Mouse (Mus musculus): ENCODE data around the gene Nr2c1. TPM values are rescaled to one million over a fixed set of nuclear protein-coding genes. Genes with fewer than 3 reads are reported as not detected.

Gene Nr2c1
- polyA plus RNA-seq, 1 experiment from 2014 or later, result 7.0 TPM

GRCm38 (mm10) chr10:94230172-94230981, 82.6 kb downstream of the Nr2c1 start:
- Histone ChIP-seq H3K27me3 (ENCODE audit: control insufficient read depth, insufficient read depth, low read length) (no peaks in the 10 kb centered on the region), H3K27ac (peak overlapping the region; percentile 68), H3K4me2 (replicated peaks) (peak overlapping the region; percentile 30), H3K9me3 (ENCODE audit: control insufficient read depth, low read length) (no peaks in the 10 kb centered on the region), H3K9ac (no peak overlapping the region), H3K4me3 (replicated peaks; ENCODE audit: low read length) (no peak overlapping the region), H3K4me1 (replicated peaks; ENCODE audit: control insufficient read depth, insufficient read depth, low read length) (peaks cover 16% of the 10 kb centered on the region), H3K36me3 (replicated peaks; ENCODE audit: control insufficient read depth, insufficient read depth) (no peaks in the 10 kb centered on the region)
- 11% methylated on average over 19 of the region's 19 CpGs for WGBS
- DNase-seq (ENCODE audit: low spot score) (peak; percentile 80), ATAC-seq (ENCODE audit: low FRiP score) (peak; percentile 89)

DNA sequence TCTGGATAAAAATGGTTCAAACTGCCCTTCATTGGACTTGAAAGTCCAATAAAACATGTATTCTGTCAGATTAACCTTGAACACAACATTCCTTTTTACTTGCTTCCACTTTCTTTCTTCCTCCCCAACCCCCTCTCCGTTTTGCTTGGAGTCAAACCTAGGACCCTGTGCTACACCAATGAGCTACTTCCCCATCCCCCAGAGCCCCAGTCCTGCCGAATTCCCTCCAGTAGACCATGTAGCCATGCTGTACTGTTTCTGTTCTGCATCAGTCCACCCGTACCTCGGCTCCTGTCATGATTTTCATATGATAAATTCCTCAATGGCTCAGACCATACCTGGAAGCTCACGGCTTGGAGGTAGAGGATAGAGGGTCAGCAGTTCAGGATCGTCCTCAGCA, 83.2 kb downstream of the Nr2c1 start:
- H3K4me1 ChIP-seq (replicated peaks; ENCODE audit: control insufficient read depth, insufficient read depth, low read length), result peaks cover 16% of the 10 kb centered on the region

DNA sequence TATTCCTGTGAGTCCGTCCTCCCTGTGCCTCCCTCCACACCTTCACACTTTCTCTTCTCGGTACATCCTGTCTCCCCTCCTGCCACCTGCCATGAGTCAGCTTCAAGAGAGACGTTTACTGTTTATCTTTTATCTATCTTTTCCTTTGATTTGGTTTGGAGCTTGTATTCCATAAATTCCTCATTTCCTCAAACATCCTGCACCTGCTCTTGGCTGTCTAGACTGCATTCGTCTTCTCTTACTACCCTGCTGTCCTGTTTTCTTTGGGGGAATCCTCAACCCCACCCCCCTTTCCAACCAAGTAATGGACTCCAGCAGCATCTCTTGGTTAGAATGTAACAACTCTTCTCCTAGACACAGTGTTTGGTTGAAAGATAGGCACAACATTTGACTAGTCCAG, 87.4 kb downstream of the Nr2c1 start:
- H3K36me3 ChIP-seq (replicated peaks; ENCODE audit: control insufficient read depth, insufficient read depth), result no peaks in the 10 kb centered on the region
- no peak overlapping the region for H3K4me2 ChIP-seq (replicated peaks)
- H3K9ac ChIP-seq, result no peak overlapping the region
- peak overlapping the region; percentile 47; the same call in 1 of the 2 replicates for H3K27ac ChIP-seq
- H3K27me3 ChIP-seq (ENCODE audit: control insufficient read depth, insufficient read depth, low read length), result no peaks in the 10 kb centered on the region
- no peaks in the 10 kb centered on the region for H3K9me3 ChIP-seq (ENCODE audit: control insufficient read depth, low read length)
- ATAC-seq (ENCODE audit: low FRiP score), result no peak
- H3K4me3 ChIP-seq (replicated peaks; ENCODE audit: low read length), result no peak overlapping the region
- H3K4me1 ChIP-seq (replicated peaks; ENCODE audit: control insufficient read depth, insufficient read depth, low read length), result peaks cover 16% of the 10 kb centered on the region
- DNase-seq (ENCODE audit: low spot score), result no peak
- WGBS, result 61% methylated on average over 4 of the region's 4 CpGs

More for the DNA sequence above, 83.2 kb downstream of the Nr2c1 start:
- no peak for DNase-seq (ENCODE audit: low spot score)
- 37% methylated on average over 6 of the region's 6 CpGs for WGBS
- H3K4me3 ChIP-seq (replicated peaks; ENCODE audit: low read length), result no peak overlapping the region
- ATAC-seq (ENCODE audit: low FRiP score), result peak; percentile 69; the same call in 1 of the 2 replicates
- peak overlapping the region; percentile 30 for H3K4me2 ChIP-seq (replicated peaks)
- H3K9me3 ChIP-seq (ENCODE audit: control insufficient read depth, low read length), result no peaks in the 10 kb centered on the region
- no peaks in the 10 kb centered on the region for H3K27me3 ChIP-seq (ENCODE audit: control insufficient read depth, insufficient read depth, low read length)
- no peaks in the 10 kb centered on the region for H3K36me3 ChIP-seq (replicated peaks; ENCODE audit: control insufficient read depth, insufficient read depth)
- H3K9ac ChIP-seq, result no peak overlapping the region
- H3K27ac ChIP-seq, result peak overlapping the region; percentile 68

- no peak for ATAC-seq (ENCODE audit: low FRiP score)
- no peak overlapping the region for H3K4me3 ChIP-seq (replicated peaks; ENCODE audit: low read length)
- no peaks in the 10 kb centered on the region for H3K9me3 ChIP-seq (ENCODE audit: control insufficient read depth, low read length)
- 42% methylated on average over 2 of the region's 2 CpGs for WGBS
- no peak for DNase-seq (ENCODE audit: low spot score)
- no peaks in the 10 kb centered on the region for H3K4me1 ChIP-seq (replicated peaks; ENCODE audit: control insufficient read depth, insufficient read depth, low read length)
- no peak overlapping the region for H3K27ac ChIP-seq
- H3K27me3 ChIP-seq (ENCODE audit: control insufficient read depth, insufficient read depth, low read length), result no peaks in the 10 kb centered on the region
- no peaks in the 10 kb centered on the region for H3K36me3 ChIP-seq (replicated peaks; ENCODE audit: control insufficient read depth, insufficient read depth)
- H3K9ac ChIP-seq, result no peak overlapping the region
- H3K4me2 ChIP-seq (replicated peaks), result no peak overlapping the region
These were observed 93.5 kb downstream of the Nr2c1 start for GRCm38 (mm10) chr10:94241346-94241745.

Other genes with a start within 250 kb of the Nr2c1 start
- 56.5 and 62.5 TPM in 2 replicates for gene Vezt, start 112.2 kb upstream of the Nr2c1 start, polyA plus RNA-seq (2014; fragmentation: Nextera tagmentation; extraction: Ambion mirVana)
- 3.2 and 3.6 TPM in 2 replicates for gene Fgd6, start 112.0 kb upstream of the Nr2c1 start, polyA plus RNA-seq (2014; fragmentation: Nextera tagmentation; extraction: Ambion mirVana)
- 424 and 441 TPM in 2 replicates for gene Ndufa12, start 50.7 kb downstream of the Nr2c1 start, polyA plus RNA-seq (2014; fragmentation: Nextera tagmentation; extraction: Ambion mirVana)
- gene Gm4792, start 150.7 kb downstream of the Nr2c1 start, polyA plus RNA-seq (2014; fragmentation: Nextera tagmentation; extraction: Ambion mirVana), result 0.35 and 0.38 TPM in 2 replicates
- 12.5 and 17.9 TPM in 2 replicates for gene Tmcc3, start 163.9 kb downstream of the Nr2c1 start, polyA plus RNA-seq (2014; fragmentation: Nextera tagmentation; extraction: Ambion mirVana)